Mouse (Mus musculus) spleen, adult 12 weeks (tissue): ENCODE results near the gene Afg3l1.
"Not testable (repeated sequence)": the region's sequence is repeated elsewhere in the genome, so short reads cannot be mapped to it uniquely, and the experiment has no call there.

ENCODE experiments used
- DNase-seq: peaks from one replicate; pipeline ENCODE4 v3.0.0; 2022; ENCODE audit warnings: low spot score

The Afg3l1 gene

GRCm38 (mm10) chr8:123467476-123467875 lies 10.2 kb upstream of the Afg3l1 start:
- no peak for DNase-seq

- not testable (repeated sequence) for DNase-seq
These were observed 4.7 kb upstream of the Afg3l1 start for GRCm38 (mm10) chr8:123472991-123473390.

GRCm38 (mm10) chr8:123474549-123474948 lies 3.2 kb upstream of the Afg3l1 start:
- DNase-seq: not testable (repeated sequence)

- DNase-seq: no peak
These were observed 579 bp upstream of the Afg3l1 start for GRCm38 (mm10) chr8:123476911-123477736.

- peak; percentile 25 for DNase-seq
These were observed 934 bp downstream of the Afg3l1 start for GRCm38 (mm10) chr8:123478456-123479218.

GRCm38 (mm10) chr8:123482627-123483026 lies 4.9 kb downstream of the Afg3l1 start:
- no peak for DNase-seq

- no peak for DNase-seq
These were observed 13.8 kb downstream of the Afg3l1 start for GRCm38 (mm10) chr8:123491280-123492075.

- no peak for DNase-seq
These were observed 15.2 kb downstream of the Afg3l1 start for GRCm38 (mm10) chr8:123492898-123493297.

GRCm38 (mm10) chr8:123497699-123498098 lies 20.0 kb downstream of the Afg3l1 start:
- DNase-seq: no peak

- DNase-seq: no peak
These were observed 21.3 kb downstream of the Afg3l1 start for GRCm38 (mm10) chr8:123498963-123499362.

- DNase-seq: no peak
These were observed 21.9 kb downstream of the Afg3l1 start for GRCm38 (mm10) chr8:123499556-123499955.

- no peak for DNase-seq
These were observed 24.5 kb downstream of the Afg3l1 start for GRCm38 (mm10) chr8:123502192-123502591.

- DNase-seq: no peak
These were observed 26.2 kb downstream of the Afg3l1 start for GRCm38 (mm10) chr8:123503801-123504467.

GRCm38 (mm10) chr8:123504591-123505195 lies 27.0 kb downstream of the Afg3l1 start:
- DNase-seq: no peak

- no peak for DNase-seq
These were observed 27.6 kb downstream of the Afg3l1 start for GRCm38 (mm10) chr8:123505267-123505666.

GRCm38 (mm10) chr8:123505695-123506094 lies 28.0 kb downstream of the Afg3l1 start:
- no peak for DNase-seq

- DNase-seq: no peak
These were observed 29.4 kb downstream of the Afg3l1 start for GRCm38 (mm10) chr8:123507153-123507552.

GRCm38 (mm10) chr8:123510819-123511218 lies 33.1 kb downstream of the Afg3l1 start:
- no peak for DNase-seq

- DNase-seq: no peak
These were observed 36.4 kb downstream of the Afg3l1 start for GRCm38 (mm10) chr8:123514136-123514535.

- no peak for DNase-seq
These were observed 37.3 kb downstream of the Afg3l1 start, which contains the start of gene Dbndd1 for GRCm38 (mm10) chr8:123514781-123515539. Gene Dbndd1 (minus strand): TSS chr8:123515463.

- no peak for DNase-seq
These were observed 37.8 kb downstream of the Afg3l1 start for GRCm38 (mm10) chr8:123515540-123515897.
